Mouse (Mus musculus) intestine, embryonic 16.5 days (tissue): ENCODE measurements around the gene Dusp23. TPM values are rescaled to one million over a fixed set of nuclear protein-coding genes. Genes with fewer than 3 reads are reported as not detected.

Experiments used
- ATAC-seq: fragments of 200-750 bp; cut with Nextera tagmentation; 2 replicates; pipeline ENCODE4 v1.8.0; 2017; ENCODE audit warnings: moderate TSS enrichment, moderate library complexity
- H3K27ac ChIP-seq: fragments of 300-500 bp; sonication (generic); 2 replicates; pipeline ENCODE4 v1.5.1; 2014; ENCODE audit warnings: mild to moderate bottlenecking, low read length
- H3K27me3 ChIP-seq: fragments of 300-500 bp; sonication (generic); replicated peaks from 2 replicates; pipeline ENCODE4 v1.6.1; 2014; ENCODE audit warnings: low read length, control low read depth, mixed read lengths; ENCODE audit not compliant: control insufficient read depth, insufficient read depth
- H3K36me3 ChIP-seq: fragments of 300-500 bp; sonication (generic); 2 replicates; pipeline ENCODE4 v1.6.1; 2014; ENCODE audit warnings: low read length, control low read depth; ENCODE audit not compliant: control insufficient read depth, insufficient read depth
- H3K4me1 ChIP-seq: fragments of 300-500 bp; sonication (generic); 2 replicates; pipeline ENCODE4 v1.6.1; 2014; ENCODE audit warnings: low read length, control low read depth, mixed read lengths; ENCODE audit not compliant: control insufficient read depth, insufficient read depth
- H3K4me2 ChIP-seq: fragments of 300-500 bp; sonication (generic); 2 replicates; pipeline ENCODE4 v1.6.1; 2014; ENCODE audit warnings: low read depth, low read length, control low read depth
- H3K4me3 ChIP-seq: fragments of 300-500 bp; sonication (generic); 2 replicates; pipeline ENCODE4 v1.5.1; 2014; ENCODE audit warnings: mild to moderate bottlenecking, low read length
- H3K9ac ChIP-seq: fragments of 300-500 bp; sonication (generic); 2 replicates; pipeline ENCODE4 v1.6.1; 2014; ENCODE audit warnings: low read depth, low read length
- H3K9me3 ChIP-seq: fragments of 300-500 bp; sonication (generic); 2 replicates; pipeline ENCODE4 v1.6.1; 2016; ENCODE audit warnings: low read length, control low read depth; ENCODE audit not compliant: control insufficient read depth
- WGBS: fragments of 180-500 bp; shearing (Covaris S2); extraction: QIAGEN DNeasy Blood & Tissue Kit; methylation state at CpG from one replicate; pipeline ENCODE4 v1.1.7; 2014; 5-methylcytosine and 5-hydroxymethylcytosine counted together
- polyA plus RNA-seq: library from polyadenylated mRNA; unstranded; fragments of >200 nt; fragmentation: Nextera tagmentation; extraction: Ambion mirVana; gene quantifications from 2 replicates; pipeline ENCODE4 v1.2.1, GENCODE M21; 2015

Dusp23 gene
- polyA plus RNA-seq, 1 experiment from 2014 or later, result 14.1 TPM

- WGBS, result 32% methylated on average over 26 of the region's 26 CpGs
- no peaks in the 10 kb centered on the region for H3K4me1 ChIP-seq
- no peak overlapping the region for H3K4me3 ChIP-seq
- no peaks in the 10 kb centered on the region for H3K9me3 ChIP-seq
- no peaks in the 10 kb centered on the region for H3K27me3 ChIP-seq
- H3K27ac ChIP-seq, result no peak overlapping the region
- no peak overlapping the region for H3K4me2 ChIP-seq
- no peaks in the 10 kb centered on the region for H3K36me3 ChIP-seq
- ATAC-seq, result no peak
- no peak overlapping the region for H3K9ac ChIP-seq
Observed at GRCm38 (mm10) chr1:172585612-172586567, 46.9 kb downstream of the Dusp23 start.

GRCm38 (mm10) chr1:172585026-172585425 lies 47.7 kb downstream of the Dusp23 start:
- no peak for ATAC-seq
- no peaks in the 10 kb centered on the region for H3K36me3 ChIP-seq
- no peak overlapping the region for H3K9ac ChIP-seq
- WGBS, result 49% methylated on average over 4 of the region's 4 CpGs
- no peaks in the 10 kb centered on the region for H3K27me3 ChIP-seq
- no peak overlapping the region for H3K27ac ChIP-seq
- no peaks in the 10 kb centered on the region for H3K9me3 ChIP-seq
- H3K4me1 ChIP-seq, result no peaks in the 10 kb centered on the region
- H3K4me3 ChIP-seq, result no peak overlapping the region
- H3K4me2 ChIP-seq, result no peak overlapping the region

GRCm38 (mm10) chr1:172584271-172584670 lies 48.5 kb downstream of the Dusp23 start:
- H3K4me1 ChIP-seq, result no peaks in the 10 kb centered on the region
- no peak overlapping the region for H3K4me3 ChIP-seq
- H3K9ac ChIP-seq, result no peak overlapping the region
- no peaks in the 10 kb centered on the region for H3K36me3 ChIP-seq
- H3K9me3 ChIP-seq, result no peaks in the 10 kb centered on the region
- no peak overlapping the region for H3K4me2 ChIP-seq
- no peak overlapping the region for H3K27ac ChIP-seq
- ATAC-seq, result no peak
- 85% methylated on average over 6 of the region's 6 CpGs for WGBS
- H3K27me3 ChIP-seq, result no peaks in the 10 kb centered on the region

- Histone ChIP-seq H3K4me2 (no peak overlapping the region), H3K36me3 (no peaks in the 10 kb centered on the region), H3K9me3 (no peaks in the 10 kb centered on the region), H3K27me3 (no peaks in the 10 kb centered on the region), H3K4me1 (no peaks in the 10 kb centered on the region), H3K9ac (no peak overlapping the region), H3K4me3 (no peak overlapping the region), H3K27ac (no peak overlapping the region)
- ATAC-seq, result no peak
- whole genome bisulfite sequencing, result 84% methylated on average over 8 of the region's 8 CpGs
Observed at GRCm38 (mm10) chr1:172582436-172582835, 50.3 kb downstream of the Dusp23 start.

Other genes with a start within 250 kb of the Dusp23 start
- gene Slamf9, start 157.6 kb downstream of the Dusp23 start, polyA plus RNA-seq, result 1.6 and 2.3 TPM in 2 replicates
- gene Igsf9, start 151.2 kb downstream of the Dusp23 start, polyA plus RNA-seq, result 109 and 110 TPM in 2 replicates
- gene Tagln2, start 132.9 kb downstream of the Dusp23 start, polyA plus RNA-seq, result 469 and 470 TPM in 2 replicates
- gene Cfap45, start 112.2 kb downstream of the Dusp23 start, polyA plus RNA-seq, result 1.1 and 1.3 TPM in 2 replicates
- gene Vsig8, start 77.0 kb downstream of the Dusp23 start, polyA plus RNA-seq, result 0.15 and 0.31 TPM in 2 replicates
- gene Slamf8, start 42.4 kb downstream of the Dusp23 start, polyA plus RNA-seq, result 0.64 and 0.66 TPM in 2 replicates
- gene Fcrl6, start 30.4 kb downstream of the Dusp23 start, polyA plus RNA-seq, result not detected in 2 replicates
- gene Crp, start 65.1 kb upstream of the Dusp23 start, polyA plus RNA-seq, result 1.1 and 1.3 TPM in 2 replicates